Comparison of ENCODE assay signal across 1 mouse cellular context in the genomic region with DNA sequence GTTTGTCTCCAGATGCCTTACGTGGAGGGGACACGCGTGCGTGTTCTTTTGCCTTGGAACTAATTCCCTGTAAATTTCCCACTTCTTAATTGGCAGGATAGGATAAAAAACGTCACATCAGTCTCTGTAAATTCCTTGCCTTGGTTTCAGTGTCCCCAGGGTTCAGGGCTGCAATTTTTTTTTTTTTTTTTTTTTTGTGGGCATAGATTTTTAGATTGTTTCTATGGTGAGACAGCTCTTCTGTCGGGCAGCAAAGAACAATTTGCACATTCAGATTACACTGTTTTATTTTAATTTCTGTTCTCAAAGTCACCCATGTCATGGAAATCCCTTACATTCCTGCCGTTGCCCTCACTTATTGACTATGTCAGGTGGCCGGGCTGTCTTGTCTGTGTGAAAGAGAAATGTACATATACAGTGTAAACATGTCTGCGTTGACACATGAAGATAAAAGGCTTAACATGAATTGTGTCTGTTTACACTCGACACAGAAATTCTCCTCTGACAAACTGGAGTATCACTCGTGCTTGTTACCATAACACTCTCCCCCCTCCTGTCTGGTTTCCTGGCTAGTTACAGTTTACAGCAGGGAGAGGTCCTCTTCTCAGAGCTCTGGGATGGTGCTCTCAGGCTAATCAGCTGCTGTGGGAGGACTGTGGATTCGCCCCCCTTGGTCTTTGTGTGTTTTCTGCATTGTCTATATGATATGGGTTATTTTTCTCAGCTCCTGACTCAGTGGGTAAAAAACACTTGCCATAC.
A peak's percentile ranks its signal among the peaks of the same experiment; 100 is the strongest.
TF ChIP-seq lines count a peak whose summit lies in the region.

No protein-coding gene starts in this region.

TF ChIP-seq in MEL, 35 proteins besides CTCF, POLR2A, EP300 and RAD21:
- TF ChIP-seq MAFK (IDR thresholded peaks at IDR 0.05; ENCODE audit: borderline replicate concordance, low read depth, low read length) (no peak), CHD2 (IDR thresholded peaks at IDR 0.05; ENCODE audit: low read length) (no peak), GATA1 (IDR thresholded peaks at IDR 0.05; ENCODE audit: low read depth, low read length) (peak; percentile 62), ZNF384 (IDR thresholded peaks at IDR 0.05; ENCODE audit: low read depth, low read length) (peak; percentile 99), CHD1 (IDR thresholded peaks at IDR 0.05; ENCODE audit: low read depth, low read length) (no peak), HCFC1 (IDR thresholded peaks at IDR 0.05; ENCODE audit: low read depth, low read length) (no peak), POLR2AphosphoS2 (IDR thresholded peaks at IDR 0.05; ENCODE audit: low read length) (no peak), ETS1 (IDR thresholded peaks at IDR 0.05; ENCODE audit: low read depth, low read length) (peak; percentile 64; the same call in 1 of the 2 replicates), ZKSCAN1 (IDR thresholded peaks at IDR 0.05; ENCODE audit: low read depth, low read length) (peak; percentile 65; the same call in 1 of the 2 replicates), ZC3H11A (IDR thresholded peaks at IDR 0.05; ENCODE audit: low read depth, low read length) (no peak), ZMIZ1 (IDR thresholded peaks at IDR 0.05; ENCODE audit: low read depth, low read length) (no peak), MAZ (IDR thresholded peaks at IDR 0.05; ENCODE audit: low read depth, low read length) (0 out of 2 replicates have a peak, but pooled peaks have one; percentile 42), MAX (IDR thresholded peaks at IDR 0.05; ENCODE audit: low read length) (no peak), SIN3A (IDR thresholded peaks at IDR 0.05; ENCODE audit: low read length) (peak; percentile 73), RCOR1 (IDR thresholded peaks at IDR 0.05; ENCODE audit: low read depth, low read length) (no peak), MXI1 (IDR thresholded peaks at IDR 0.05; ENCODE audit: low read depth, low read length) (peak; percentile 57; the same call in 1 of the 2 replicates), MYC (IDR thresholded peaks at IDR 0.05; ENCODE audit: low read depth, low read length) (no peak), TAL1 (IDR thresholded peaks at IDR 0.05; ENCODE audit: low read length) (no peak), SMC3 (IDR thresholded peaks at IDR 0.05; ENCODE audit: low read depth, low read length) (no peak), MEF2A (IDR thresholded peaks at IDR 0.05; ENCODE audit: extremely low read depth, insufficient replicate concordance, low read depth, low read length, poor library complexity, severe bottlenecking) (no peak), TCF12 (IDR thresholded peaks at IDR 0.05; ENCODE audit: low read depth, low read length) (peak; percentile 31; the same call in 1 of the 2 replicates), BHLHE40 (IDR thresholded peaks at IDR 0.05; ENCODE audit: borderline replicate concordance, low read depth, low read length) (no peak), UBTF (IDR thresholded peaks at IDR 0.05; ENCODE audit: borderline replicate concordance, insufficient read depth, low read depth, low read length) (no peak)
